Mouse (Mus musculus): ENCODE results near the gene Pknox2. TPM values are rescaled to one million over a fixed set of nuclear protein-coding genes. Genes with fewer than 3 reads are reported as not detected.

Pknox2 gene
- polyA plus RNA-seq, 1 experiment from 2014 or later = 11.2 TPM

DNA sequence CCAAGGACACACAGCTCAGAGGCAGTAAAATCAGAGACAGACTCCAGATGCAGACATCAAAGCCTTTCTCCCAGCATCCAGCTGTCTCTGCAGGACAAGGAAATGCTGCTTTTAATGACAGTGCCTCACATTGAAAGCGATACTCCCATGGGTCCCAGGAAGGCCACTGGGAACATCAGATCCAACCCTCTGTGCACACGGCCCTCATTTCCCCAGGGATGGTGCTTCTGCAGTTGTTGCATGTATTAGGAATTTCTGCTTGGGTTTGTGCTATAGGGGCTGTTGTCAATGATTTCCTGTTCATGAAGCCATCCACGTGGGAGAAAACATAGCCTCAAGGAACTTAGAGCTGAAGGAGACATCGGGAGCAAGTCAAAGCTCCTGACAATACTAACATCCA is 8.3 kb downstream of the Pknox2 start:
- Histone ChIP-seq H3K4me3 (replicated peaks) (no peak overlapping the region), H3K4me2 (no peak overlapping the region), H3K9ac (no peak overlapping the region), H3K9me3 (replicated peaks) (no peaks in the 10 kb centered on the region; the same call in 1 of the 2 replicates), H3K4me1 (peaks cover 52% of the 10 kb centered on the region), H3K27ac (no peak overlapping the region), H3K27me3 (peaks cover 18% of the 10 kb centered on the region; the same call in 1 of the 2 replicates), H3K36me3 (no peaks in the 10 kb centered on the region)
- 16% methylated on average over 4 of the region's 4 CpGs for WGBS
- no peak; the same call in 1 of the 2 replicates for ATAC-seq (replicated peaks; ENCODE audit: low FRiP score)

DNA sequence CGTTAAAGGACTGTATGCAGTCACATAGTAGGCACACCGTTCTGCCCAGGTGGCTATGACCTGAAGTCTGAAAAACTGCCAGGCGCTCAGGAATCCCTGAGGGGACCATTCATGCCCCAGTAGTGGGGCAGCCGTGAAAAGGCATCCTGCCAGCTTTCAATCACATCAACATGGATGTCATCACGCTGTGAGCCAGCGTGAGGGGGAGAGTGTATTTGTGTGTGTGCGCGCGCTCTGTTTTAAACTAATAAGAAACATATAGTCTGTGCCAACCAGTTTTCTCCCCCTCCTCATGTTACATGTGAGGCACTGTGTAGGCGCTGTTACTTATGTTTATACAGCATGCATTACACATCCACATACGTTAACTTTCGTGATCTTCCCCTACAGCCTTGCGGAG is 10.9 kb downstream of the Pknox2 start:
- Histone ChIP-seq H3K36me3 (no peaks in the 10 kb centered on the region), H3K27me3 (no peaks in the 10 kb centered on the region), H3K4me2 (no peak overlapping the region), H3K27ac (no peak overlapping the region), H3K9ac (no peak overlapping the region), H3K4me1 (peaks cover 35% of the 10 kb centered on the region), H3K4me3 (replicated peaks) (no peak overlapping the region), H3K9me3 (replicated peaks) (no peaks in the 10 kb centered on the region; the same call in 1 of the 2 replicates)
- WGBS = 75% methylated on average over 13 of the region's 13 CpGs
- no peak for ATAC-seq (replicated peaks; ENCODE audit: low FRiP score)

DNA sequence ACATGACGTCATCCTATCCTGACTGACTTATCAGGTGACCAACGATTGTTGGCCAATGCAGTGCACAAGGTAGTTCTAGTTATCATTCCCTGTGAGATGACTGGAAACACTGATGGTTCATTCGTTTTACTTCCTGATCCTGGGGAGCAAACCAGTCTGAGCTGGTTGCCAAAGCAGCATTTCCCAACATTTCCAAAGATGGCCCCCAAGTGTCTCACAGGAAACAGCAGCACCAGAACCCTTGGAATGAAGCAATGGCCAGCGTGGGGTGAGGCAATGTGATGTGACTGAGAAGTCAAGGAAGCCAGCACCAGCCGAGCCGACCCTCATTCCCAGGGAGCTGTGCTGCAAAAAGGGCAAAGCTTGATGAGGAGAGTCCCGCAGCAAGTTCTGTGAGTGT is 13.7 kb downstream of the Pknox2 start:
- Histone ChIP-seq H3K27me3 (no peaks in the 10 kb centered on the region), H3K36me3 (no peaks in the 10 kb centered on the region), H3K4me2 (no peak overlapping the region), H3K4me1 (peaks cover 8% of the 10 kb centered on the region; the same call in 1 of the 2 replicates), H3K9me3 (replicated peaks) (no peaks in the 10 kb centered on the region; the same call in 1 of the 2 replicates), H3K4me3 (replicated peaks) (no peak overlapping the region), H3K27ac (no peak overlapping the region), H3K9ac (no peak overlapping the region)
- no peak for ATAC-seq (replicated peaks; ENCODE audit: low FRiP score)
- WGBS = 82% methylated on average over 7 of the region's 7 CpGs

DNA sequence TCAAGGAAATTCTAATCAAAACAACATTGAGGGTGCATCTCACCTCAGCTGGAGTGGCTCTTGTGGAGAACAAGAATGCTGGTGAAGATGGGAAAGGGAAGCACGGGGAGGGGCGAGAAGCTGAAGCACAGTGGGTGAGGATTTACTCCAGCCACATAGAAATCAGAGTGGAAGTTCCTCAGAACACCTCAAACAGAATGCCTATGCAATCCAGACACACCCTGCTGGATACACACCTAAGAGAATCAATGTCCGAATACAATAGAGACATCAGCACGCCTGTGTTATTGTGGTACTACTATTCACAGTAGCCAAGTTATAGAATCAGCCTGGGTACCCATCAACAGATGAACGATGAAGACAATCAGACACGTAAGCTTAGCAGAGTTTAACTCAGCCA is 18.2 kb downstream of the Pknox2 start:
- H3K9me3 ChIP-seq (replicated peaks) = no peaks in the 10 kb centered on the region
- peaks cover 3% of the 10 kb centered on the region; the same call in 1 of the 2 replicates for H3K27me3 ChIP-seq
- H3K4me1 ChIP-seq = peaks cover 6% of the 10 kb centered on the region; the same call in 1 of the 2 replicates
- no peak for ATAC-seq (replicated peaks; ENCODE audit: low FRiP score)
- WGBS = 93% methylated on average over 6 of the region's 6 CpGs
- no peak overlapping the region for H3K4me2 ChIP-seq
- no peak overlapping the region for H3K4me3 ChIP-seq (replicated peaks)
- no peak overlapping the region for H3K9ac ChIP-seq
- H3K36me3 ChIP-seq = no peaks in the 10 kb centered on the region
- no peak overlapping the region for H3K27ac ChIP-seq

DNA sequence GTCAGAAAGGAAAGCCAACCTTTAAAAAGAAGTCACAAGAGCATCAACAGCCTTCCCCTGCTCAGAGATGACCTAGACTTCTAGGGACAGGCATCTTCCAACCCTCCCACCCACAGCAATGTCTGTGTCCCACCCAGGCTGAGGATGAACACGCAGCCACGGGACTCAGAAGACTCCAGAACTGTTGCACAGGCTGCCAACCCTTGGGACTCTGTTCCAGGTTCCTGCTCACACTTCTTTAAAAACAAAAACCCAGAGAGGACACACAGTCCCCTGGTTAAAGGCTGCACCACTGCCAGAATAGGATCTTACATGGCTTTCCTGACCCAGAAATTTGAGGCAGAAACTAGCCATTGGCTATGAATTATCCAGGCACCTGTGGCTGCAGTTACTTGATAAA is 21.0 kb downstream of the Pknox2 start:
- H3K4me3 ChIP-seq (replicated peaks) = no peak overlapping the region
- peaks cover 6% of the 10 kb centered on the region; the same call in 1 of the 2 replicates for H3K27me3 ChIP-seq
- no peak overlapping the region for H3K27ac ChIP-seq
- ATAC-seq (replicated peaks; ENCODE audit: low FRiP score) = no peak
- H3K9ac ChIP-seq = no peak overlapping the region
- H3K4me1 ChIP-seq = peaks cover 19% of the 10 kb centered on the region
- WGBS = 84% methylated on average over 2 of the region's 2 CpGs
- no peak overlapping the region for H3K4me2 ChIP-seq
- no peaks in the 10 kb centered on the region for H3K36me3 ChIP-seq
- no peaks in the 10 kb centered on the region for H3K9me3 ChIP-seq (replicated peaks)

DNA sequence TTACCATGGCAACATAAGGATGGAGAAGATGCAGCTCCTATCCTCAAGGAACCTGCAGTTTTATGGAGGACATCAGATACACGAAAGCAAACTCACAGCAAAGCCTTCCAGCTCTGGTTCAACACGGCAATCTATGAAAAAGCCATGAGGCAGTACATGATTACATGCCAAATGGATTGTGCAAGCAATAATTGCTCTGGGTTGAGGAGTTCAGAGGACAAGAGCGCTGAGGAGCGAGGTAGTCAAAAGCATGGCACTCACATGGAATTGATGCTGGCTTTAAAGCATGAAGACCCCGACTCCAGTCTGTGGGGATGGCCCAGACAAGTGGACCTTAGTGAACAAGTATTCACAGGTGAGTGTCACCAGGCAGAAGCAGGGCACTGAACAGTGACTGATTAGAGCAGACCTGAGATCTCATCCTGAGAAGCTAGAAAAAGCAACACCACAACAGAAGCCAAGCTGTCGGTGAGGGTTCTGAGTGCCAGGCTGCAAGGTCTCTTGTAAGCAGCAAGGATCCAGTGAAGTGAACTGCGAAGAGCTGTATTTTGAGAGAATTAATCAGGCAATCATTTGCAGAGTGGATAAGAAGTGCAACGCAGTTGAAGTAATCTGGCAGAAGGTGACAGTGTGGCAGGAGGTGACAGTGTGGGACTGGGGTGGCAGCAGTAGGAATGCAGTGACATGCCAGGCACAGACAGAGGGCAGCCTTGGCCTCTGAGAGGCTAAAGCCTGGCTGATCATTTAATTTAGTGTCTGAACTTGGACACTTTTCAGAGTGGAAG is 22.3 kb downstream of the Pknox2 start:
- no peak overlapping the region for H3K4me3 ChIP-seq (replicated peaks)
- ATAC-seq (replicated peaks; ENCODE audit: low FRiP score) = 0 out of 2 replicates have a peak, but pooled peaks have one; percentile 58
- H3K9ac ChIP-seq = no peak overlapping the region
- peaks cover 10% of the 10 kb centered on the region; the same call in 1 of the 2 replicates for H3K27me3 ChIP-seq
- no peak overlapping the region for H3K4me2 ChIP-seq
- H3K4me1 ChIP-seq = peaks cover 30% of the 10 kb centered on the region
- 84% methylated on average over 8 of the region's 8 CpGs for WGBS
- H3K9me3 ChIP-seq (replicated peaks) = no peaks in the 10 kb centered on the region
- H3K36me3 ChIP-seq = no peaks in the 10 kb centered on the region
- H3K27ac ChIP-seq = no peak overlapping the region

DNA sequence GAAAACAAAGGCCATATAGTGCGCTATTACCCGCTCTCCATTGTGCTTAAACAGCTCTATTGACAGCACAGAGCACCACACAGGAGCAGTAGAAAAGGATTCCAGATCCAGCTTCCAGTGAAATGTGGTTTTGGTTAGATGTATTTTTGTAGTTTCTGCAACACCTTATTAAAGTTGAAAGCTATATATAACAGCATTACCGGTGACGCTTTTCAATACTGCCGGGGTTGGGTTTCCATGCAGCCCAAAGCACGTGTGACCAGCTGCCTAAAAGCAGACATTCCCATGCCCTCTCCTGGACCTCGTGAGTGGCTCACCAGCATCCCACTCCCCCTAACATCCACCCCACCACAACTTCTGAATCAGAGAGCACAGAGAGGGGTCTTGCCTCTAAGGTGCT is 23.8 kb downstream of the Pknox2 start:
- Histone ChIP-seq H3K4me2 (no peak overlapping the region), H3K9me3 (replicated peaks) (no peaks in the 10 kb centered on the region), H3K4me1 (peaks cover 30% of the 10 kb centered on the region), H3K27ac (no peak overlapping the region), H3K36me3 (no peaks in the 10 kb centered on the region), H3K9ac (no peak overlapping the region), H3K4me3 (replicated peaks) (no peak overlapping the region), H3K27me3 (peaks cover 10% of the 10 kb centered on the region)
- no peak for ATAC-seq (replicated peaks; ENCODE audit: low FRiP score)
- WGBS = 66% methylated on average over 7 of the region's 7 CpGs

DNA sequence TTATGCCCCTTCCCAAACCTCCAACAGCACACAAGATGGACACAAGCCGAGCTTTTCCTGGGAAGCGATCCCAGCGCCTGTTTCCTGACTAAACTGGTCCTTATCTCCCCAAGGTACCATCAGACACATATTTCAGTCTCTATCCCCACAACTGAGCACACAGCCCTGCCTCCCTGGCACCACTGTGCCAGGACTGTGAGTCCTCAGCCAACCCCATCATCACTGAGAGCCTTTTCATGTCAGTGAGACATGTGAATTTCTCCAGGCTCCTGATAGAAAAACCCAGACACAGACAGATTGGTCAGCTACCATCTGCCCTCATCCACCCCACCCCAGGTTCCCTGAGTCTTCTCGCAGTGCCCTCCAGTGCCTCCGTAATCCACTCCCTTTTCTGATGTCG is 24.2 kb downstream of the Pknox2 start:
- WGBS = 70% methylated on average over 6 of the region's 6 CpGs
- Histone ChIP-seq H3K9ac (no peak overlapping the region), H3K36me3 (no peaks in the 10 kb centered on the region), H3K4me2 (no peak overlapping the region), H3K4me3 (replicated peaks) (no peak overlapping the region), H3K9me3 (replicated peaks) (no peaks in the 10 kb centered on the region), H3K4me1 (peaks cover 30% of the 10 kb centered on the region), H3K27me3 (peaks cover 10% of the 10 kb centered on the region), H3K27ac (no peak overlapping the region)
- ATAC-seq (replicated peaks; ENCODE audit: low FRiP score) = no peak

DNA sequence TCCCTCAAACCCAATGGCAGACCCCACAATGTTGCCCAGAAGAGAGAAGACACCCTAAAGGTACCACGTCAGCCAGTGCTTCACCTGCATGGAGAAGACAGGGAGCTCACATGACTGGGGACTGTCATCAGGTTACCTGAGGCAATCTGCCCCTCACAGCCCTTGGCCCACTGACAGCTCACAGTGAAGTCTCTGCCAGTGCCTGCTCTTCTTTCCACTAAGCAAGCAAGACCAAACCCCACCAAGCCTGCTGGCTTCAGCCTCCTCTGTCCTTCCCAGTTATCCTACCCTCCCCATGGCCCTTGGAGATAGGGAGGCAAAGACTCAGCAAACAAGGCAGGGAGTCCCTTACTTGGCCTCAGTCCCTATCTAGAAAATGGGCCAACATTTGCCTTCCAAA is 24.8 kb downstream of the Pknox2 start:
- H3K27me3 ChIP-seq = peaks cover 10% of the 10 kb centered on the region
- H3K9ac ChIP-seq = no peak overlapping the region
- H3K27ac ChIP-seq = peak overlapping the region; percentile 69
- WGBS = 36% methylated on average over 1 of the region's 1 CpGs
- no peak for ATAC-seq (replicated peaks; ENCODE audit: low FRiP score)
- H3K9me3 ChIP-seq (replicated peaks) = no peaks in the 10 kb centered on the region
- H3K4me3 ChIP-seq (replicated peaks) = no peak overlapping the region
- H3K36me3 ChIP-seq = no peaks in the 10 kb centered on the region
- no peak overlapping the region for H3K4me2 ChIP-seq
- H3K4me1 ChIP-seq = peaks cover 30% of the 10 kb centered on the region

DNA sequence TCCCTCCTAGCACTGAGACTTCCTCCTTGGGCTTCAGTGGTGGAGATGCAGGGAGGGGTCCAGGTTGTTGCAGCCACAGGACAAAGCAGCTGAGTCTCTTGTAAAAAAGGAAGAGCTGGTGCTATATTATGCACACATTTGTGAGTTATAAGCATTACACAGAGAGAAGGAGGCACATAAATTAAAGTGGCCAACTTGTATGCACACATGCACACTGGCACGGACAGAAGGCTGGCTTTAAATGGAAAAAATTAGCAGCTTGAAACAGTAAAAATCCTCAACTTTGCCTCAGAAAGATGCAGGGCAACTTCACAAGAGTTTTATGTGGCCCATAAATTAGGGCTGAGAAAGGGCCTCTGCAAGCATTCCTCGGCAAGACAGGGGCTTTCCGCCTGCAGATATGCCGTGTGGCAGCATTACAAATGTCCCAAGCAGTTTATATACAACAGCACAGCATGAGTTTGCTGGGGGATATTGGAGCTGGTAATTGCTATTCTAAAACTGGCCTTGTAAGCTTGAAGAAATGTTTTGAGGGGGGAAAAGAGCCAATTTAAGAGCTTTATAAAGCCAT is 25.4 kb downstream of the Pknox2 start:
- 21% methylated on average over 4 of the region's 4 CpGs for WGBS
- Histone ChIP-seq H3K9me3 (replicated peaks) (no peaks in the 10 kb centered on the region), H3K36me3 (no peaks in the 10 kb centered on the region), H3K9ac (no peak overlapping the region), H3K4me2 (0 out of 2 replicates have a peak overlapping the region, but pooled peaks have one; percentile 19), H3K4me1 (peaks cover 30% of the 10 kb centered on the region), H3K27ac (peak overlapping the region; percentile 69), H3K4me3 (replicated peaks) (no peak overlapping the region), H3K27me3 (peaks cover 10% of the 10 kb centered on the region)
- ATAC-seq (replicated peaks; ENCODE audit: low FRiP score) = 0 out of 2 replicates have a peak, but pooled peaks have one; percentile 47

DNA sequence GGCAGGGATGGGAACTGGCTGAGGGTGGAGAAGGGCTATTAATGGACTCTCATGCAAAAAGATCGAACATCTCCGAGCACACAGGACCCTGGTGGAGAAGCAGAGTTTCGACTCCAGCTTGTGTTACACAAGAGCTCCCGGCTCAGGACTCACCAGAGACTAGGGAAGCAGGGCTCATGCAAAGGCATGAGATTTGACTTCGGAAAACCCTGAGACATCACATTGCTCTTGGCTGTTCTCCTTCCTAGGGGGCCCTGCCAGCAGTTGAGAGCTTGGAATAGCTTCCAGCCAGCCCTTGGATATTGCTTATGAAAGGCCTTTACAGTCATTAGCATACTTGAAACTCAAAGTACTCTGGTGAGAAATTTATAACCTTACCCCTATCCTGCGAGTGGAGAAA is 26.4 kb downstream of the Pknox2 start:
- H3K4me1 ChIP-seq = peaks cover 40% of the 10 kb centered on the region
- no peaks in the 10 kb centered on the region for H3K36me3 ChIP-seq
- peaks cover 10% of the 10 kb centered on the region for H3K27me3 ChIP-seq
- ATAC-seq (replicated peaks; ENCODE audit: low FRiP score) = no peak
- 53% methylated on average over 6 of the region's 6 CpGs for WGBS
- H3K27ac ChIP-seq = 0 out of 2 replicates have a peak overlapping the region, but pooled peaks have one; percentile 5
- no peak overlapping the region for H3K4me2 ChIP-seq
- H3K9ac ChIP-seq = no peak overlapping the region
- H3K9me3 ChIP-seq (replicated peaks) = no peaks in the 10 kb centered on the region
- no peak overlapping the region for H3K4me3 ChIP-seq (replicated peaks)

DNA sequence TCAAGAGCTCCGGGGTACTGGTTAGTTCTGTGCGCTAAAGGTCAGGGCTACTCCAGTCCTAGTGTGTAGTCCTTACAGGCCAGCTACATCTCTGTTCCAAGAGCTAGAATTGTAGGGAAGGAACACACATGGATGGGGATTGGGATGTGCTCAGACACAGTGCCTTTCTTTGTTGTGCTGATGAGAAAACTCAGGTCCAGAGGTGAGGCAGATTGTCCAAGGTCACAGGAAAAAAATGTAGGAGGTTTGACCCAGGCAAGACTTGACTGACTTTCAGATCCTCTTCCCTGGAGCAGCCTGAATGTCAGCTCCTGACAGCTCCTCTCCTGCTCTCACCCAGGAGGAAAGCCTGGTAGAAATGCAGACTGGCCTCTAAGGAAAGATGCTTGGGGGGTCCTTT is 29.7 kb downstream of the Pknox2 start:
- no peak overlapping the region for H3K4me3 ChIP-seq (replicated peaks)
- H3K27ac ChIP-seq = no peak overlapping the region
- no peaks in the 10 kb centered on the region for H3K36me3 ChIP-seq
- peaks cover 5% of the 10 kb centered on the region; the same call in 1 of the 2 replicates for H3K27me3 ChIP-seq
- H3K4me1 ChIP-seq = peaks cover 55% of the 10 kb centered on the region
- H3K4me2 ChIP-seq = no peak overlapping the region
- no peak for ATAC-seq (replicated peaks; ENCODE audit: low FRiP score)
- no peak overlapping the region for H3K9ac ChIP-seq
- 93% methylated on average over 2 of the region's 2 CpGs for WGBS
- H3K9me3 ChIP-seq (replicated peaks) = no peaks in the 10 kb centered on the region

Data from kidney, embryonic 15.5 days (tissue).